Mouse (Mus musculus) heart, postnatal 0 days (tissue): ENCODE measurements around the gene Sost.

Experiments
- CTCF ChIP-seq: IDR thresholded peaks from 2 replicates; pipeline ENCODE4 v1.5.1; 2016; ENCODE audit warnings: antibody characterized with exemption, control low read depth, low read depth
- EP300 ChIP-seq: IDR thresholded peaks from 2 replicates; pipeline ENCODE4 v1.6.1; 2016; ENCODE audit warnings: antibody characterized with exemption, low read depth

GRCm38 (mm10) chr11:101968311-101968710 is 1.5 kb upstream of the Sost start:
- TF ChIP-seq CTCF = no peak
- TF ChIP-seq EP300 = no peak
